Mouse (Mus musculus) E14TG2a.4 (cell line): ENCODE measurements around the gene Cdk19.
A peak's percentile ranks its signal among the peaks of the same experiment; 100 is the strongest.

Experiments
- CTCF ChIP-seq: conservative IDR thresholded peaks from 2 replicates; pipeline ENCODE4 v1.5.1; 2014; ENCODE audit warnings: low read length
- NANOG ChIP-seq: IDR thresholded peaks from 2 replicates; pipeline ENCODE4 v1.6.1; 2014; ENCODE audit warnings: borderline replicate concordance, low read length, mixed read lengths

GRCm38 (mm10) chr10:40332864-40333263 lies 6.5 kb upstream of the Cdk19 start:
- TF ChIP-seq CTCF (no peak), NANOG (peak; percentile 65; the same call in 1 of the 2 replicates)
